Mouse (Mus musculus) heart, adult 2 months (tissue): ENCODE results near the gene Snx1.

ENCODE experiments used
- CTCF ChIP-seq: fragments of 200-600 bp; IDR thresholded peaks from 2 replicates; pipeline ENCODE4 v1.8.1; 2022; ENCODE audit warnings: antibody characterized with exemption, mild to moderate bottlenecking, moderate library complexity
- POLR2A ChIP-seq: fragments of 200-500 bp; IDR thresholded peaks from 2 replicates; pipeline ENCODE4 v1.6.1; 2011; ENCODE audit warnings: mild to moderate bottlenecking, low read depth, low read length, control low read depth; ENCODE audit not compliant: insufficient read depth

GRCm38 (mm10) chr9:66070151-66070550 lies 56.2 kb downstream of the Snx1 start:
- TF ChIP-seq POLR2A (no peak), CTCF (no peak)
